Mouse (Mus musculus) heart, embryonic 12.5 days (tissue): ENCODE results near the gene Il17rb. TPM values are rescaled to one million over a fixed set of nuclear protein-coding genes. Genes with fewer than 3 reads are reported as not detected.

Source experiments
- ATAC-seq: fragments of 200-750 bp; cut with Nextera tagmentation; 2 replicates; pipeline ENCODE4 v1.8.0; 2017; ENCODE audit warnings: moderate TSS enrichment, moderate library complexity; ENCODE audit not compliant: insufficient number of reproducible peaks, low FRiP score
- H3K27ac ChIP-seq: fragments of 300-500 bp; sonication (generic); 2 replicates; pipeline ENCODE4 v1.5.1; 2016; ENCODE audit warnings: mild to moderate bottlenecking, moderate library complexity; ENCODE audit not compliant: poor library complexity, severe bottlenecking
- H3K27me3 ChIP-seq: fragments of 300-500 bp; sonication (generic); replicated peaks from 2 replicates; pipeline ENCODE4 v1.6.1; 2016; ENCODE audit warnings: mild to moderate bottlenecking, moderate library complexity
- H3K36me3 ChIP-seq: fragments of 300-500 bp; sonication (generic); 2 replicates; pipeline ENCODE4 v1.6.1; 2016; ENCODE audit warnings: mild to moderate bottlenecking, moderate library complexity
- H3K4me1 ChIP-seq: fragments of 300-500 bp; sonication (generic); replicated peaks from 2 replicates; pipeline ENCODE4 v1.6.1; 2016; ENCODE audit warnings: mild to moderate bottlenecking
- H3K4me2 ChIP-seq: fragments of 300-500 bp; sonication (generic); 2 replicates; pipeline ENCODE4 v1.6.1; 2016; ENCODE audit warnings: mild to moderate bottlenecking, moderate library complexity
- H3K4me3 ChIP-seq: fragments of 300-500 bp; sonication (generic); 2 replicates; pipeline ENCODE4 v1.5.1; 2016; ENCODE audit warnings: mild to moderate bottlenecking
- H3K9ac ChIP-seq: fragments of 300-500 bp; sonication (generic); 2 replicates; pipeline ENCODE4 v1.6.1; 2016; ENCODE audit warnings: mild to moderate bottlenecking, moderate library complexity
- H3K9me3 ChIP-seq: fragments of 300-500 bp; sonication (generic); replicated peaks from 2 replicates; pipeline ENCODE4 v1.6.1; 2016; ENCODE audit warnings: mild to moderate bottlenecking, moderate library complexity
- WGBS: fragments of 180-500 bp; shearing (Covaris S2); methylation state at CpG from one replicate; pipeline ENCODE4 v1.1.7; 2016; 5-methylcytosine and 5-hydroxymethylcytosine counted together
- polyA plus RNA-seq: library from polyadenylated mRNA; unstranded; fragments of >200 nt; fragmentation: Nextera tagmentation; extraction: Ambion mirVana; gene quantifications from 2 replicates; pipeline ENCODE4 v1.2.1, GENCODE M21; 2016

Gene Il17rb
- polyA plus RNA-seq, 1 experiment from 2014 or later = 0.22 TPM

DNA sequence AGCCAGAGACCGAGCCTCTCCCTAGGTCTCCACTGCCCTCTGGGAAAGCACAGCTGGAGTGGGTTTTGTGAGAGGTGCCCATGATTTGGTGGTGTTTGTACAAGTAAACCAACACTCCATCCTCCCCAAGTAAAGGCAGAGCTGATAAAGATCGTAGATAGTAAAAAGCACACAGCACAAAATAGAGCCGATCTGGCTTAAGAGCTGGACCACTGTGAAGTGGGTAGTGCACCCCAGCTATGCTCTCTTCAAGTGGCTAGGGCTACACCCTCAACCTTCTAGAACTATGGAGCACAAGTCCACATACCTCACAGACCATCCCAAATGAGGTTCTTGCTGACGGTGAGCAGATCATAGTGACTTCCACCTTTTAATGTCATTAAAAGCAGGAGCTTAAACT is 30.7 kb upstream of the Il17rb start:
- WGBS = 61% methylated on average over 4 of the region's 4 CpGs
- ATAC-seq = no peak
- no peaks in the 10 kb centered on the region for H3K4me1 ChIP-seq
- no peak overlapping the region for H3K4me3 ChIP-seq
- no peak overlapping the region for H3K9ac ChIP-seq
- no peaks in the 10 kb centered on the region; the same call in 1 of the 2 replicates for H3K36me3 ChIP-seq
- no peak overlapping the region for H3K27ac ChIP-seq
- no peak overlapping the region for H3K4me2 ChIP-seq
- no peaks in the 10 kb centered on the region for H3K27me3 ChIP-seq
- no peaks in the 10 kb centered on the region for H3K9me3 ChIP-seq

DNA sequence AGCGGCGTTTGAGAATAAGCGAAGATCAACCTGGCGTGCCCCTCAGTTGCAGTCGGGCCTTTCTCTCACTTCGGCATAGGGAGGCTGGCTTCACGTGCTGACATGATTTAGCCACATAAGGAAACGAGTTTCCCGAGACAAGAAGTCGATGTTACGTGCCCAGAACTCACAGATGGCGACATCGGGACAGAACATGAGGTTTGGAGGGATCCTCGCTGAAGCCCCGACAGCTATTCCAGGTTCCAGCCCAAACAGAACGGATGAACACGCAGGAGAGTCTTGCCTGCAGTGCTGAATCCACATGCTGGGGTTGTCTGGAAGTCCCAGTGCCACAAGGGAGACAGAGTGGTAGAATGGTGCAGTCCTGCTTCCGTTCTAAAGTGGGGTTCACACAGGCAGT is 29.7 kb upstream of the Il17rb start:
- H3K4me3 ChIP-seq = no peak overlapping the region
- no peaks in the 10 kb centered on the region for H3K9me3 ChIP-seq
- H3K36me3 ChIP-seq = no peaks in the 10 kb centered on the region; the same call in 1 of the 2 replicates
- no peaks in the 10 kb centered on the region for H3K4me1 ChIP-seq
- WGBS = 87% methylated on average over 18 of the region's 18 CpGs
- no peak for ATAC-seq
- H3K27me3 ChIP-seq = no peaks in the 10 kb centered on the region
- H3K4me2 ChIP-seq = no peak overlapping the region
- no peak overlapping the region for H3K27ac ChIP-seq
- H3K9ac ChIP-seq = no peak overlapping the region

DNA sequence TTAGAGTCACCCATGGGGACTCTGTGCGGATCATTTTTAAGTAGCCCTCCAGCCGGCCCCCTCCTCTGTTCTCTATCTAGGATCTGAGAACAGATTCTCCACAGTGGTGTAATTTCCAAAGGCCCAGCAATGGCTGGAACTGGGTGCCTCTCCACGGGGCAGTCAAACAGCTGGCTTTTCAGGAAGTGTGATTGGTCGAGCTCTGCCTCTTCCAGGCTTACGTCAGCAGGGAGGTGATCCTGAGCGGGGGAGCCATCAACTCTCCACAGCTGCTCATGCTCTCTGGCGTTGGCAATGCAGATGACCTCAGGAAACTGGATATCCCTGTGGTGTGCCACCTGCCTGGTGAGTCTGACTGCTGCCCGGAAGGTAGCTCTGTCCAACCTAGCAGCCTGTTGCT is 24.7 kb upstream of the Il17rb start:
- no peaks in the 10 kb centered on the region for H3K4me1 ChIP-seq
- ATAC-seq = no peak
- H3K27ac ChIP-seq = no peak overlapping the region
- H3K36me3 ChIP-seq = no peaks in the 10 kb centered on the region
- no peaks in the 10 kb centered on the region for H3K9me3 ChIP-seq
- no peaks in the 10 kb centered on the region for H3K27me3 ChIP-seq
- H3K4me2 ChIP-seq = no peak overlapping the region
- no peak overlapping the region for H3K9ac ChIP-seq
- WGBS = 63% methylated on average over 8 of the region's 8 CpGs
- no peak overlapping the region for H3K4me3 ChIP-seq

DNA sequence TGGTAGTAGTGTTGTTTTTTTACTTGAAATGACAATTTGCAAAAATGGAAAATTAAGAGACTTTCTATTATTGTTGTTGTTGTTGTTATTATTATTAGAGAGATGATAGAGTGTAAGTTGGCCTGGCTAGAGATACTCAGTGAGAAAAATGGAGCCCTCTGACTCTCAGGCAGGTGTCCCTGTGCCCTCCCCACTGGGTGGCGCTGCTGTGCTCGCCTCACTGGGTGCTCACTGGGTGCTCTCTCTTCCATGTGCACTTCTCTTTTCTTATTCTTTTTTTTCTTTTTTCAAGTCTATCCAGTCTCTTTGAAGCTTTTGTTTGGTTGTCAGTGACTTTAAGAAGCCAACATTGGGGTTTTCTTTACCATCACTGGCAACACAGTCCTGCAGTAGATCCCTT is 18.7 kb upstream of the Il17rb start:
- Histone ChIP-seq H3K4me1 (no peaks in the 10 kb centered on the region), H3K36me3 (no peaks in the 10 kb centered on the region), H3K27ac (no peak overlapping the region), H3K4me2 (no peak overlapping the region), H3K9me3 (no peaks in the 10 kb centered on the region), H3K27me3 (no peaks in the 10 kb centered on the region), H3K9ac (no peak overlapping the region), H3K4me3 (no peak overlapping the region)
- WGBS = 38% methylated on average over 2 of the region's 2 CpGs
- no peak for ATAC-seq

DNA sequence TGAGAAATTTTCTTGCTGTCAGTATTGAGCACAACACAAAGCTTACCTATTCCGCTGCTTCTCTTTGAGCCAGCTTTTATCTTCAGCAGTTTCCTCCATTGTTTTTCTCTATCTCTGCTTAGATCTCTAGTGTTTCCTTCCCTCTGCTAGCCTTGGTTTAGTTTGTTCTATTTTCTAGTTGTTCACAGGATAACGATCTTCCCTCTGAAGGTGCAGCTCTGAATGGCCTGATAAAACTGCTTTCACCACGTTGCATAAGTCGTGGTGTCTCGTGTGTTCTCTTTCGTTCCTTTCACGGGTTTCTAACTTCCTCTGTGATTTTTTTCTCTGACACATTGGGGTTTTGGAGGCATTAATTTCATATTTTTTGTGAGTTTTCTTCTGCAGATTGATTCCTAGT is 15.7 kb upstream of the Il17rb start:
- no peaks in the 10 kb centered on the region for H3K9me3 ChIP-seq
- H3K4me3 ChIP-seq = no peak overlapping the region
- WGBS = 48% methylated on average over 7 of the region's 7 CpGs
- no peaks in the 10 kb centered on the region for H3K27me3 ChIP-seq
- no peak overlapping the region for H3K9ac ChIP-seq
- no peaks in the 10 kb centered on the region for H3K4me1 ChIP-seq
- H3K27ac ChIP-seq = no peak overlapping the region
- no peak overlapping the region for H3K4me2 ChIP-seq
- H3K36me3 ChIP-seq = no peaks in the 10 kb centered on the region
- ATAC-seq = no peak

DNA sequence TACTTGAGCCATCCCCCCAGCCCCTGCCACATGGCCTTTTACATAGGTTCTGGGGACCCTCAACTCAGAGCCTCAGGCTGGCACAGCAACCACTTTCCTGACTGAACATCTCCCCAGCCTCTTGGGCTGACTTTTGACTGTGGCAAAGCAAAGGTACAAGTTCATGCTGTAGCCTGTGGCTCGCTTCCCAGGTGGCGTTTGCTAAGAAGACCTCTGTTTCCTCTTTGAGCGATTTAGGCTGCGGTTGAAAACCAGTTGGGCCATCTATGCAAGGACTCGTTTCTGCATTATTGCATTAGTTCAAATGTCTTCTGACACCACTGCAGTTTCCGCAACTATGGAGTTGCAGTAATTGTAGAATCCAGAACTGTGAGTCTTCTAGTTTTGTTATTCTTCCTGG is 13.8 kb upstream of the Il17rb start:
- no peak overlapping the region for H3K4me3 ChIP-seq
- no peaks in the 10 kb centered on the region for H3K27me3 ChIP-seq
- WGBS = 84% methylated on average over 6 of the region's 6 CpGs
- no peak overlapping the region for H3K9ac ChIP-seq
- no peaks in the 10 kb centered on the region for H3K36me3 ChIP-seq
- no peak overlapping the region for H3K4me2 ChIP-seq
- H3K4me1 ChIP-seq = no peaks in the 10 kb centered on the region
- no peak overlapping the region for H3K27ac ChIP-seq
- no peak for ATAC-seq
- no peaks in the 10 kb centered on the region for H3K9me3 ChIP-seq

DNA sequence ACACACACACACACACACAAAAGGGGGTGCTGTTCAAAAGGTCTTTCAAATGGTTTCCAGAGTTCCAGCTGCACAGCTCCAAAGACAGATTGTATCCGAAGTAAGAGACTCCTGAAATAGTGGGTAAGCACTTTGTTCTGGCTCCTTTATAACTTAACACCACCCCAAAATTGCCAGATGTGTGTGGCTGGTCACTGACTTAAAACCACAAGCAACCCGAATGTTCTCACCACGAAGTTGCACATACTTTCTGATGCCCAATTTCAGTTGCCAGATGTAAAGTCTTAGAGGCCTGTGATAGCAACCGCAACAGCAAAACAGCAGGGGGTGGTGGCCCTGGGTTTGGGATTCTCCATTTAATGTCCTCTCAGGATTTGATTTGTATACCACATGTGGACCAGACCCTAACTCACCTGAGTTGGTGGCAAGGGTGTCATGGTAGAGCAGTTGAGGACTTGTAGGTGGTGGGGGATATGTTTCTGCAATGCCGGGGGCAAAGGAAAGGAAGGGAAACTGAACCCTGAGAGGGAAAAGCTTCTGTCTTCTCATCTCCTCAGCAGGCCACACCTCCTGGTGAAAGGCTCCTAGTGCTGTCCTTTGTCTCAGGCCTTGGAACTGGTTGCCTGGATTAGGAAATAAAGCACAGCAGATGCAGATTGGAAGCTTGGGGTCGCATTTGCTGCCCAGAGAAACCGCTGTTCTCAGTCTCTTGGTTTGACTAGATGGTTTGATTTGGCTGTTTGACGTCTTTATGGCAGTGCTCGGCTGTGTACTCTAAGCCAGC is 11.3 kb upstream of the Il17rb start:
- Histone ChIP-seq H3K9ac (no peak overlapping the region), H3K27ac (no peak overlapping the region), H3K9me3 (no peaks in the 10 kb centered on the region), H3K4me2 (no peak overlapping the region), H3K4me1 (no peaks in the 10 kb centered on the region), H3K36me3 (no peaks in the 10 kb centered on the region), H3K27me3 (0 out of 2 replicates have a peak, but pooled peaks cover 3% of the 10 kb centered on the region), H3K4me3 (no peak overlapping the region)
- 65% methylated on average over 9 of the region's 9 CpGs for WGBS
- no peak for ATAC-seq

DNA sequence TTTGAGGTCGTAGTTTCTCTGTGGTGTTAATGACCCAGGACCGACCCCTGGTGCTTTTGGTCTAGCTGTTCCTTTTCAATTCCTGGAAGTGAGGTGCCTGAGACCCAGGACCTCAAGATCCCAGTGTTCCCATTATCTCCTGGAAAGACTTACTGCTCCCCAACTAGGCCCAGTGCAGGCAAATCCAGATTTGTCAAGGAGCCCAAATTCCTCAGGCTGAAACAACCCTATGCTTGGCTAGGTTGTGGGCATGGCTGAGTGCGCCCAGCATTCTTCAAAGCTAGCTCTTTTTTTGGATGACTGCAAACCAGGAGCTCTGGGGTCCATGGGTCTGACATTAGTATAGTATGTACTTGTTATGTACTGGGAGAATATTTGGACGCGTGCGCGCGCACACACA is 10.7 kb upstream of the Il17rb start:
- H3K27me3 ChIP-seq = 0 out of 2 replicates have a peak, but pooled peaks cover 3% of the 10 kb centered on the region
- WGBS = 88% methylated on average over 8 of the region's 8 CpGs
- H3K4me3 ChIP-seq = no peak overlapping the region
- H3K27ac ChIP-seq = no peak overlapping the region
- H3K4me1 ChIP-seq = no peaks in the 10 kb centered on the region
- no peaks in the 10 kb centered on the region for H3K36me3 ChIP-seq
- ATAC-seq = no peak
- H3K9me3 ChIP-seq = no peaks in the 10 kb centered on the region
- H3K9ac ChIP-seq = no peak overlapping the region
- H3K4me2 ChIP-seq = no peak overlapping the region

DNA sequence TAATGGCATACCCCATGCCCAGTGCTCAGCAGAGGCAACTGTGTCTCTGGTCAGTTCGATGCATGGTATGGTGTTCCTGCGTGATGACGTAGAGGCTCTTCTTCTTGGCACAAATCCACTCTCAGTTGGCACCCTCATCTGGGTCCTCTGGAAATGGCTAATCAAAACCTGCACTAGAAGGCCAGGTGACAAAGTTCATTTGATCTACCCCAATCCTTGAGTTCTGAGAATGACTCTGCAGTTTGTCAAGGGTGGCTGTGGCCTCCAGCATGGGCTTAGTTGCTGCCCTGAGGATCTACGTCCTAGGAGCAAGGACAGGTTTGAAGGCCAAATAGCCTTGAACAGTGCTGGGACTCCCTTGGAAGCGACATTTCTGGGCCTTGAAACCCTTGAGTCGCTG is 10.2 kb upstream of the Il17rb start:
- Histone ChIP-seq H3K27ac (no peak overlapping the region), H3K4me3 (no peak overlapping the region), H3K9me3 (no peaks in the 10 kb centered on the region), H3K4me1 (no peaks in the 10 kb centered on the region), H3K9ac (no peak overlapping the region), H3K4me2 (no peak overlapping the region), H3K27me3 (0 out of 2 replicates have a peak, but pooled peaks cover 3% of the 10 kb centered on the region), H3K36me3 (no peaks in the 10 kb centered on the region)
- ATAC-seq = no peak
- WGBS = 86% methylated on average over 6 of the region's 6 CpGs

DNA sequence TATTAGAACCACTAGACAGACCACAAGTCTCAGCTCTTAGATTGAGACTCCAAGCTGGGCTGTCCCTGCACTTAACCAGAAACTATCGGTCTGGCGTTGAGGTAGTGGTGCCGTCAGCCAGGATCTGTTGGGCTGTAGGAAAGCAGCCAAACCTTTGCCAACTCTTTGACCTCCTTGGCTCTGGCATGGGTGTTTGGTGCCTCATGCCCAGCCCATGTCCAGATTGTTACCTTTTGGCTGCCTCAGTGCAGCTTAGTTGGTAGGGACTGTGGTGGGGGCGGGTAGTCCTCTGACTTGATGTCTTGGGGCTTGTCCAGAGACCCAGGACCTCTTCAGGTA is 9.7 kb upstream of the Il17rb start:
- H3K27me3 ChIP-seq = 0 out of 2 replicates have a peak, but pooled peaks cover 3% of the 10 kb centered on the region
- H3K4me2 ChIP-seq = no peak overlapping the region
- ATAC-seq = no peak
- H3K4me1 ChIP-seq = no peaks in the 10 kb centered on the region
- no peak overlapping the region for H3K27ac ChIP-seq
- H3K4me3 ChIP-seq = no peak overlapping the region
- WGBS = 94% methylated on average over 4 of the region's 4 CpGs
- H3K36me3 ChIP-seq = no peaks in the 10 kb centered on the region
- H3K9ac ChIP-seq = no peak overlapping the region
- H3K9me3 ChIP-seq = no peaks in the 10 kb centered on the region

DNA sequence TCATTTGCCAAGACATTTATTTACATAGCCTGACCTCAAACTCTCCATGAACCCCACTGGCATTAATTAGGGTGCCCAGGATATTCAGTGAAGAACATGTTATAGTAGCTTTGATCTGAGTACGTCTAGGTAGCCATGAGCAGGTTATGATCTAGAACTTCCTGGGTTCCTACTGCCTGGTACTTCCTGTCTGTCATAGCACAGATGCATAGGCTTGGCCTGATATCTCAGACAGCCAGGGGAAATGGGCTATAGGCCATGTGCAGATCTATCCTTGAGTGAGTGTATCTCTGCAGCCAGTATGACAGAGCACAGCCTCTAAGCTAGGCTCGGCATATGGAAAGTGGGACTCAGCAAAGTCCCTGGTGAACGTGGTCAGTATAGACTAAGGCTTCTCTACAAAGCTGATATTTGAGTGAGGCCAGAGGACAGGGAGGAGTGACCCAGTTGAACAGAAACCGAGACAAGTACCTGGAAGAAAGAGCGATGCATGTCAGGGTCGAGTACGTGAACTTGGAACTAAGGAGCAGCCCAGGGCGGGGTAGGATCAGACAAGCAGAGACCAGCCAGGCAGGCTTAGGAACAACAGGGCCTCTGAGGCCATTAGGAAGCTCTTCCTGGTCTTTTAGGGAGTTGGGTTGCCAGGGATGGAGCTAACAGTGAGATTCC is 9.2 kb upstream of the Il17rb start:
- no peaks in the 10 kb centered on the region for H3K9me3 ChIP-seq
- no peak overlapping the region for H3K9ac ChIP-seq
- 83% methylated on average over 8 of the region's 8 CpGs for WGBS
- H3K4me1 ChIP-seq = no peaks in the 10 kb centered on the region
- no peak for ATAC-seq
- 0 out of 2 replicates have a peak, but pooled peaks cover 3% of the 10 kb centered on the region for H3K27me3 ChIP-seq
- no peaks in the 10 kb centered on the region for H3K36me3 ChIP-seq
- no peak overlapping the region for H3K27ac ChIP-seq
- no peak overlapping the region for H3K4me2 ChIP-seq
- H3K4me3 ChIP-seq = no peak overlapping the region
